In genomic region chr7:62351266-62351665, GRCm38 (mm10) we compare ENCODE assay signal across 17 mouse cellular contexts. TPM values are rescaled to one million over a fixed set of nuclear protein-coding genes. Genes with fewer than 3 reads are reported as not detected.
DNase-seq lines count a peak whose midpoint lies in the region; ATAC-seq lines count a peak whose summit lies in the region.
"Had no signal": no experiment of that assay in that cellular context is flagged by ENCODE, and none has a peak within 500 bp of the region (broad histone marks: within the 10 kb centered on the region; RNA-seq: fewer than 3 reads in every experiment).

No protein-coding gene starts in this region.

- no peak overlapping the region; the same call in 1 of the 2 replicates for H3K9ac ChIP-seq in midbrain, embryonic 13.5 days (replicated peaks)
- H3K9ac ChIP-seq: liver, embryonic 13.5 days; neural tube, embryonic 13.5 days had no signal

- peaks cover 7% of the 10 kb centered on the region; the same call in 1 of the 2 replicates for H3K9me3 ChIP-seq in midbrain, embryonic 13.5 days
- H3K9me3 ChIP-seq: liver, embryonic 13.5 days had no signal

- H3K4me1 ChIP-seq in midbrain, embryonic 13.5 days (replicated peaks) = peaks cover 17% of the 10 kb centered on the region
- H3K4me1 ChIP-seq: liver, embryonic 13.5 days had no signal

- ATAC-seq in cerebellum, adult (ENCODE audit: insufficient number of reproducible peaks, low FRiP score, low TSS enrichment) = no peak
- ATAC-seq in midbrain, embryonic 13.5 days = peak; percentile 53; the same call in 1 of the 2 replicates
- ATAC-seq: Patski had no signal

- no peaks in the 10 kb centered on the region for H3K36me3 ChIP-seq in midbrain, embryonic 13.5 days
- H3K36me3 ChIP-seq: liver, embryonic 13.5 days; neural tube, embryonic 13.5 days had no signal

- H3K4me3 ChIP-seq in midbrain, embryonic 13.5 days (replicated peaks) = no peak overlapping the region
- H3K4me3 ChIP-seq: liver, embryonic 13.5 days; neural tube, embryonic 13.5 days had no signal

- DNase-seq in cerebellum, postnatal 10 days = peak; percentile 10 to 26
- DNase-seq in layer of hippocampus, adult 9-11 months = peak; percentile 5
- no peak for DNase-seq in layer of hippocampus, adult 11-12 months (ENCODE audit: low spot score)
- peak; percentile 2 for DNase-seq in R1 (ENCODE audit: low read depth, low spot score)
- no peak for DNase-seq in liver
- no peak for DNase-seq in heart, adult 8-10 months (ENCODE audit: low spot score)
- DNase-seq: cerebellum, adult 9-11 months; gastrocnemius, postnatal 10 days; kidney, adult 2 months; liver, embryonic 13.5 days; lung, postnatal 14 days had no signal

- H3K27ac ChIP-seq in midbrain, embryonic 13.5 days = peak overlapping the region; percentile 56
- H3K27ac ChIP-seq: liver, embryonic 13.5 days; neural tube, embryonic 13.5 days had no signal

- no peaks in the 10 kb centered on the region for H3K27me3 ChIP-seq in midbrain, embryonic 13.5 days
- H3K27me3 ChIP-seq: liver, embryonic 13.5 days; neural tube, embryonic 13.5 days had no signal

- 0 out of 2 replicates have a peak overlapping the region, but pooled peaks have one; percentile 9 for H3K4me2 ChIP-seq in midbrain, embryonic 13.5 days (replicated peaks)
- H3K4me2 ChIP-seq: liver, embryonic 13.5 days; neural tube, embryonic 13.5 days had no signal

- 38% methylated on average over 8 of the region's 8 CpGs for WGBS in midbrain, embryonic 13.5 days

RNA-seq across cellular contexts. Expression of gene Ndn, which starts 4.9 kb away (rescaled TPM):
- polyA plus RNA-seq in midbrain, embryonic 13.5 days (2015; fragmentation: Nextera tagmentation; extraction: Ambion mirVana) = 536 and 604 TPM in 2 replicates
- total RNA-seq in heart, adult 8-10 months (2022) = 1 to 10 TPM; 3.1 to 5.2 (median 3.9) TPM

RNA-seq across cellular contexts. Expression of gene Magel2, which starts 25.5 kb away (rescaled TPM):
- polyA plus RNA-seq in midbrain, embryonic 13.5 days (2015; fragmentation: Nextera tagmentation; extraction: Ambion mirVana) = 26.8 and 29.6 TPM in 2 replicates
- total RNA-seq in heart, adult 8-10 months (2022) = not detected
- total RNA-seq: heart, postnatal 25 days had no signal
- polyA plus RNA-seq: large intestine, adult 2 months; Patski had no signal

Comparison
In these comparisons a context has a peak if more than half of its experiments do, and no peak if none do; other contexts are left out.
1. DNase-seq: peak in cerebellum, postnatal 10 days (2 of 2), layer of hippocampus, adult 9-11 months (single experiment) and R1 (single experiment); none in layer of hippocampus, adult 11-12 months (single experiment), liver (single experiment) and heart, adult 8-10 months (single experiment).